Mouse (Mus musculus) forelimb bud, embryonic 11.5 days (tissue): ENCODE measurements around the gene 9130019O22Rik.

Experiments
- DNase-seq: peaks from one replicate; pipeline ENCODE4 v3.0.0-alpha.2; 2012; ENCODE audit warnings: low read depth, low spot score

The 9130019O22Rik gene

GRCm38 (mm10) chr7:127341356-127341755, 45.6 kb downstream of the 9130019O22Rik start:
- DNase-seq, result no peak

GRCm38 (mm10) chr7:127337636-127338035, 49.3 kb downstream of the 9130019O22Rik start:
- no peak for DNase-seq

- no peak for DNase-seq
These were observed 51.4 kb downstream of the 9130019O22Rik start for GRCm38 (mm10) chr7:127335604-127336003.

- no peak for DNase-seq
These were observed 53.7 kb downstream of the 9130019O22Rik start for GRCm38 (mm10) chr7:127333240-127333639.
